ENCODE assay signal across 15 mouse cellular contexts in the genomic region with DNA sequence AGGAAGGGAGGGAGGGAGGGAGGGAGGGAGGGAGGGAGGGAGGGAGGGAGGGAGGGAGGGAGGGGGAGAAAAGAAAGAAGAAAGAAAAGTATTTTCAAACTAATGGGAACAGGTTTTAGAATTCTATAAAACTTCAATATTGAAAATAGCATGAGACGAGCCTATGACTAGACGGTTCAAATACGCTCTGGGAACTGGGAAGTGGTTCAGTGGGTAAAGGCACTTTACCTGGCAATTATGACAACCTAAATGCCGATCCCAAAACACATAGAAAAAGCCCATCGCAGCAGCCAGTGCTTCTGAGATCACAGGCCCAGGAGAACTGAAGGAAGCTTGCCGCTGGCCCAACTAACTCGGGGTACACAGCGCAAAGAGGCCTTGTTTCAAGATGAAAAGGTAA. TPM values are rescaled to one million over a fixed set of nuclear protein-coding genes. Genes with fewer than 3 reads are reported as not detected.
DNase-seq lines count a peak whose midpoint lies in the region; ATAC-seq and TF ChIP-seq lines count a peak whose summit lies in the region.
"Had no signal": no experiment of that assay in that cellular context is flagged by ENCODE, and none has a peak within 500 bp of the region (broad histone marks: within the 10 kb centered on the region; RNA-seq: fewer than 3 reads in every experiment).

Fam71f2 (plus strand) TSS at position 301 of the 400 bp plus-strand sequence.

- no peaks in the 10 kb centered on the region for H3K36me3 ChIP-seq in heart, adult 2 months (ENCODE audit: control insufficient read depth, insufficient read depth, low read length)
- peaks cover 14% of the 10 kb centered on the region; the same call in 1 of the 2 replicates for H3K36me3 ChIP-seq in heart, postnatal 0 days (replicated peaks; ENCODE audit: control insufficient read depth, insufficient read depth, low read length)
- peaks cover 5% of the 10 kb centered on the region for H3K36me3 ChIP-seq in lung, embryonic 16.5 days (ENCODE audit: control insufficient read depth, insufficient read depth, low read length)
- H3K36me3 ChIP-seq in embryonic facial prominence, embryonic 10.5 days (replicated peaks), result peaks cover 17% of the 10 kb centered on the region

- no peaks in the 10 kb centered on the region for H3K9me3 ChIP-seq in heart, postnatal 0 days (replicated peaks; ENCODE audit: control insufficient read depth, low read length)
- H3K9me3 ChIP-seq in lung, embryonic 16.5 days (ENCODE audit: control insufficient read depth, low read length), result no peaks in the 10 kb centered on the region
- H3K9me3 ChIP-seq in embryonic facial prominence, embryonic 10.5 days, result no peaks in the 10 kb centered on the region
- H3K9me3 ChIP-seq: limb, embryonic 15.5 days; lung, embryonic 15.5 days; neural tube, embryonic 15.5 days had no signal

- H3K27me3 ChIP-seq in heart, adult 2 months (ENCODE audit: control insufficient read depth, insufficient read depth, low read length), result no peaks in the 10 kb centered on the region
- no peaks in the 10 kb centered on the region for H3K27me3 ChIP-seq in heart, postnatal 0 days (ENCODE audit: control insufficient read depth, insufficient read depth, low read length)
- no peaks in the 10 kb centered on the region for H3K27me3 ChIP-seq in lung, embryonic 16.5 days (ENCODE audit: control insufficient read depth, insufficient read depth, low read depth, low read length)
- no peaks in the 10 kb centered on the region for H3K27me3 ChIP-seq in embryonic facial prominence, embryonic 10.5 days (replicated peaks; ENCODE audit: low read depth, poor library complexity, severe bottlenecking)
- H3K27me3 ChIP-seq: CH12.LX; limb, embryonic 15.5 days; lung, embryonic 15.5 days; neural tube, embryonic 15.5 days had no signal

- H3K9ac ChIP-seq in heart, adult 2 months (ENCODE audit: low read depth, low read length), result no peak within 1 kb of the TSS
- H3K9ac ChIP-seq in heart, postnatal 0 days (replicated peaks; ENCODE audit: low read depth, low read length), result no peak within 1 kb of the TSS
- no peak within 1 kb of the TSS for H3K9ac ChIP-seq in lung, embryonic 16.5 days (ENCODE audit: low read length)
- H3K9ac ChIP-seq: limb, embryonic 15.5 days; lung, embryonic 15.5 days; neural tube, embryonic 15.5 days had no signal

- no peaks in the 10 kb centered on the region for H3K79me2 ChIP-seq in heart, adult 2 months (replicated peaks; ENCODE audit: control insufficient read depth, insufficient read depth, low read length)

- TF ChIP-seq EP300 in heart, adult 2 months (IDR thresholded peaks at IDR 0.05; ENCODE audit: insufficient read depth, low read depth, low read length), result no peak
- TF ChIP-seq EP300 in heart, postnatal 0 days (IDR thresholded peaks at IDR 0.05; ENCODE audit: low read depth), result no peak

- TF ChIP-seq POLR2A in heart, adult 2 months (IDR thresholded peaks at IDR 0.05; ENCODE audit: insufficient read depth, low read depth, low read length), result no peak

- H3K4me3 ChIP-seq in heart, adult 2 months, result no peak within 1 kb of the TSS
- no peak within 1 kb of the TSS for H3K4me3 ChIP-seq in heart, postnatal 0 days (ENCODE audit: low read depth, low read length)
- no peak within 1 kb of the TSS for H3K4me3 ChIP-seq in lung, embryonic 16.5 days (ENCODE audit: low read length)
- H3K4me3 ChIP-seq in embryonic facial prominence, embryonic 10.5 days, result no peak within 1 kb of the TSS
- H3K4me3 ChIP-seq: limb, embryonic 15.5 days; lung, embryonic 15.5 days; myocyte; neural tube, embryonic 15.5 days had no signal

- DNase-seq in heart, adult 2 months, result no peak
- no peak for DNase-seq in heart, adult 11 months
- DNase-seq in heart, postnatal 0 days (ENCODE audit: low spot score), result no peak
- DNase-seq in heart, adult 18-20 months, result no peak
- no peak for DNase-seq in lung, postnatal 36 days
- DNase-seq in embryonic facial prominence, embryonic 10.5 days (ENCODE audit: low spot score), result no peak
- DNase-seq: adrenal gland, adult 8-10 months; layer of hippocampus, postnatal 36 days had no signal

- peak within 1 kb of the TSS; percentile 41 for H3K27ac ChIP-seq in heart, adult 2 months
- H3K27ac ChIP-seq in heart, postnatal 0 days (ENCODE audit: low read depth), result peak within 1 kb of the TSS; percentile 54
- peak within 1 kb of the TSS; percentile 4; the same call in 1 of the 2 replicates for H3K27ac ChIP-seq in lung, embryonic 16.5 days (ENCODE audit: low read length)
- H3K27ac ChIP-seq in embryonic facial prominence, embryonic 10.5 days (replicated peaks), result 0 out of 2 replicates have a peak within 1 kb of the TSS, but pooled peaks have one; percentile 0
- H3K27ac ChIP-seq: limb, embryonic 15.5 days; lung, embryonic 15.5 days; neural tube, embryonic 15.5 days; stomach, postnatal 0 days had no signal

- peaks cover 2% of the 10 kb centered on the region for H3K4me1 ChIP-seq in heart, adult 2 months (ENCODE audit: control insufficient read depth, insufficient read depth, low read length)
- no peaks in the 10 kb centered on the region for H3K4me1 ChIP-seq in heart, postnatal 0 days (ENCODE audit: control insufficient read depth, insufficient read depth)
- H3K4me1 ChIP-seq in lung, embryonic 16.5 days (replicated peaks; ENCODE audit: control insufficient read depth, insufficient read depth, low read length), result peaks cover 5% of the 10 kb centered on the region; the same call in 1 of the 2 replicates
- H3K4me1 ChIP-seq in embryonic facial prominence, embryonic 10.5 days, result peaks cover 16% of the 10 kb centered on the region
- H3K4me1 ChIP-seq: neural tube, embryonic 15.5 days had no signal

- WGBS in heart, adult 2 months, result 82% methylated on average over 8 of the region's 8 CpGs
- WGBS in heart, postnatal 0 days, result 78% methylated on average over 8 of the region's 8 CpGs
- 82% methylated on average over 8 of the region's 8 CpGs for WGBS in lung, embryonic 16.5 days
- whole genome bisulfite sequencing in embryonic facial prominence, embryonic 10.5 days, result 85% methylated on average over 8 of the region's 8 CpGs

- no peak within 1 kb of the TSS for H3K4me2 ChIP-seq in heart, postnatal 0 days (ENCODE audit: low read depth, low read length)
- no peak within 1 kb of the TSS for H3K4me2 ChIP-seq in lung, embryonic 16.5 days (ENCODE audit: low read depth, low read length)
- H3K4me2 ChIP-seq: limb, embryonic 15.5 days; lung, embryonic 15.5 days; neural tube, embryonic 15.5 days had no signal

- intact Hi-C loops in heart, adult 2 months (cut with DNase I), result loop anchor here (1.0 to 10.0 kb wide), 4 partner anchors 38 to 1416 kb away; partner anchors contain the start of gene Cep41

- no peak for ATAC-seq in heart, postnatal 0 days (ENCODE audit: insufficient read depth, low read depth)
- ATAC-seq in lung, embryonic 16.5 days (ENCODE audit: low read depth), result no peak

- TF ChIP-seq CTCF in heart, adult 2 months (IDR thresholded peaks at IDR 0.05), result no peak; the same call in 1 of the 2 replicates
- TF ChIP-seq CTCF in heart, postnatal 0 days (IDR thresholded peaks at IDR 0.05; ENCODE audit: low read depth), result no peak

RNA-seq across cellular contexts. Expression of gene Fam71f2, which starts in this region (rescaled TPM):
- not detected for total RNA-seq in heart, adult 2 months (2021)
- polyA plus RNA-seq in heart, adult 2 months (2012; rRNA removed), result 0.70 and 1.4 TPM in 2 replicates
- total RNA-seq in heart, postnatal 0 days (2014; rRNA removed; ENCODE audit: low replicate concordance), result not detected in 2 replicates
- 0.12 and 0.18 TPM in 2 replicates for polyA plus RNA-seq in heart, postnatal 0 days (2015; fragmentation: Nextera tagmentation; extraction: Ambion mirVana)
- total RNA-seq in heart, adult 18-20 months (2021), result not detected
- 0.51 and 0.57 TPM in 2 replicates for polyA plus RNA-seq in lung, embryonic 16.5 days (2015; fragmentation: Nextera tagmentation; extraction: Ambion mirVana)
- 0.25 and 0.34 TPM in 2 replicates for polyA plus RNA-seq in embryonic facial prominence, embryonic 10.5 days (2016; fragmentation: Nextera tagmentation; extraction: Ambion mirVana)
- polyA plus RNA-seq: stomach, postnatal 0 days had no signal

Comparison
In these comparisons a context has a peak if more than half of its experiments do, and no peak if none do; other contexts are left out.
1. H3K27ac ChIP-seq: peak in every context shown above with its lines; median percentile 54 in heart, postnatal 0 days; 41 in heart, adult 2 months; 4 in lung, embryonic 16.5 days; 0 in embryonic facial prominence, embryonic 10.5 days.